Mouse (Mus musculus): ENCODE data around the gene Ptpn14. TPM values are rescaled to one million over a fixed set of nuclear protein-coding genes. Genes with fewer than 3 reads are reported as not detected.
A peak's percentile ranks its signal among the peaks of the same experiment; 100 is the strongest.

The Ptpn14 gene
- total RNA-seq, 2 experiments from 2014 or later: 10.6 to 12.7 TPM

- DNase-seq (ENCODE audit: low spot score in 2 of 2): no peak
Measured at GRCm38 (mm10) chr1:189715915-189716797, 11.9 kb upstream of the Ptpn14 start.

DNA sequence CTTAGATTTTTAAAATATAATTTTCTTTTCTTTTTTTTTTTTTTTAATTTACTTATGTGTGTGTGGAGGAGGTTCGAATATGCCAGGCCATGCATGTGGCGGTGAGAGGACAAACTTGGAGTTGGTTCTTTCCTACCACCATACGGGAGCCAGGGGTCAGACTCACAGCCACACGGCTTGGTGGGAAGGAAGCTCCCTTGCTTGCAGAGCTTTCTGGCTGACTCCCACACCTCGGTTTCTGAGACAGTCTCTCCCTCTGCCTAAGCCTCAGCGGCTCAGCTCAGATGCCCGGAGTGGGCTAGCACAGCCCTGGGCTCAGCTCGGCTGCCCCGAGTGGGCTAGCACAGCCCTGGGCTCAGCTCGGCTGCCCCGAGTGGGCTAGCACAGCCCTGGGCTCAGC lies 10.5 kb upstream of the Ptpn14 start:
- no peak for DNase-seq (ENCODE audit: low spot score in 2 of 2)
- intact Hi-C loops (cut with DNase I): no loop called here

More at GRCm38 (mm10) chr1:189715915-189716797, 11.9 kb upstream of the Ptpn14 start:
- intact Hi-C loops (cut with DNase I): no loop called here

- intact Hi-C loops (cut with DNase I): no loop called here
Measured at GRCm38 (mm10) chr1:189718600-189718999, 9.5 kb upstream of the Ptpn14 start.

DNA sequence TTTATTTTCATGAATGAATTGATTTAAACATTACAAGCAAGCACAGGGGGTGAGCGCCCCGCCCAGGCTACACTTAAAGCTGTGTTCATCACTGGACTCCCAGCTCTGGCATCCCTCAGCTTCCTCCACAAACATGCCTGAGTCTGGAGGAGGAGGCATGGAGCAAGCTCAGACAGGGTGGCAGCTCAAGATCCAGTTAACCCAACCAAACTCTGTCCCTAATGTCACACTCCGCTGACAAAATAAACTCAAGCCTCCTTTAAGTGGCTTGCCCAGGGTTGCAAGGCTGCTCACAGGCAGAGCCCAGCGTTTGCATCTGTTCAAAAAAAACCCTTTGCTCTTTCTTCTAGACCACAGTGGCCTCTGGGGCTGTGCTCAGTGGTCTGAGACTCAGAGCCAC lies 1.9 kb upstream of the Ptpn14 start:
- intact Hi-C loops (cut with DNase I): no loop called here

More at GRCm38 (mm10) chr1:189718600-189718999, 9.5 kb upstream of the Ptpn14 start:
- no peak for DNase-seq (ENCODE audit: low spot score in 2 of 2)

GRCm38 (mm10) chr1:189727346-189727883 lies 653 bp upstream of the Ptpn14 start:
- intact Hi-C loops (cut with DNase I): no loop called here
- no peak for DNase-seq (ENCODE audit: low spot score in 2 of 2)

More for the DNA sequence above, 1.9 kb upstream of the Ptpn14 start:
- no peak for DNase-seq (ENCODE audit: low spot score in 2 of 2)

GRCm38 (mm10) chr1:189728784-189729115 lies 682 bp downstream of the Ptpn14 start:
- DNase-seq (ENCODE audit: low spot score in 2 of 2): no peak
- intact Hi-C loops (cut with DNase I): no loop called here

GRCm38 (mm10) chr1:189729141-189729815 lies 1.2 kb downstream of the Ptpn14 start:
- intact Hi-C loops (cut with DNase I): no loop called here
- DNase-seq (ENCODE audit: low spot score in 2 of 2): no peak

DNA sequence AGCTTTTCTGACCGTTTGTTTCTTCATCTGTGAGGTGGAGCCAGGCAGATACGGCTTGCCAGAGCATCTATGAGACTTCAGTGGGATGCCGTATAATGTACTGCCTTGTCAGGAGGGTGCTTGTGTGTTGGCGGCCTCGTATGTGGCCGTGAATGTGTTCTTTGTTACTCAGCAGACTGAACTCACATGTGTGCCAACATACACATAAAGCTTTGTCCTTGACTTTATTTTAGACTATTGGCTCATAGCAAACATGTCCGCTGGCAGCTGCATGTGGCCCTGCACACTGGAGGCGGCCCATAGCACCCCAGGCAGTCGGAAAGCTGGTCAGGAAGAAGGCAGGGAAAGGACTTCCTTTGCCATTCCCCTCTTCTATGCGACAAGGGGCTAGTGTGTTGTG lies 3.6 kb downstream of the Ptpn14 start:
- intact Hi-C loops (cut with DNase I): no loop called here

GRCm38 (mm10) chr1:189732156-189732555 lies 4.1 kb downstream of the Ptpn14 start:
- DNase-seq (ENCODE audit: low spot score in 2 of 2): no peak
- intact Hi-C loops (cut with DNase I): no loop called here

More for the DNA sequence above, 3.6 kb downstream of the Ptpn14 start:
- DNase-seq (ENCODE audit: low spot score in 2 of 2): peak in 1 of 2 experiments; percentile 6

- intact Hi-C loops (cut with DNase I): no loop called here
Measured at GRCm38 (mm10) chr1:189740075-189740474, 12.0 kb downstream of the Ptpn14 start.

GRCm38 (mm10) chr1:189742041-189742440 lies 14.0 kb downstream of the Ptpn14 start:
- intact Hi-C loops (cut with DNase I): no loop called here
- DNase-seq (ENCODE audit: low spot score in 2 of 2): no peak

More at GRCm38 (mm10) chr1:189740075-189740474, 12.0 kb downstream of the Ptpn14 start:
- no peak for DNase-seq (ENCODE audit: low spot score in 2 of 2)

DNA sequence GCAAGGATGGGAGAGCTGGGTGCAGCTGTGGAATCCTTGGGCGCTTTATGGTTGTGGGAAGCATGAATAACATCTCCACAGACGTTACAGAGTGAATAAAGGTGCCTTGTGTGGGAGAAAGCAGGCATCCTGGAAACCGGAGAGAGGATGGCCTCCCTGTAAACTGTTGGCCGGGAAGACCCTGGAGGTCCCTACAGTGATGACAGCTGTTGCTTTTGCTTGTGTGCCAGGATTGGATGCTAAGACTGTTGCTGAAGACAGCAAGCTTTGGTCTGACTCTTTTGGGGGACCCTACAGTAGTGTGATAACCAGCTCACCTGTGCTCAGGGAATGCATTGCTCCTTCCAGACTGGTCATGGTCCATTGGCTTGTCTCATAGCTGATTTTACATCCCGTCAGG lies 15.1 kb downstream of the Ptpn14 start:
- intact Hi-C loops (cut with DNase I): no loop called here
- DNase-seq (ENCODE audit: low spot score in 2 of 2): no peak

- no peak for DNase-seq (ENCODE audit: low spot score in 2 of 2)
- intact Hi-C loops (cut with DNase I): no loop called here
Measured at GRCm38 (mm10) chr1:189744914-189745710, 17.0 kb downstream of the Ptpn14 start.

GRCm38 (mm10) chr1:189746520-189746919 lies 18.5 kb downstream of the Ptpn14 start:
- DNase-seq (ENCODE audit: low spot score in 2 of 2): no peak
- intact Hi-C loops (cut with DNase I): no loop called here

DNA sequence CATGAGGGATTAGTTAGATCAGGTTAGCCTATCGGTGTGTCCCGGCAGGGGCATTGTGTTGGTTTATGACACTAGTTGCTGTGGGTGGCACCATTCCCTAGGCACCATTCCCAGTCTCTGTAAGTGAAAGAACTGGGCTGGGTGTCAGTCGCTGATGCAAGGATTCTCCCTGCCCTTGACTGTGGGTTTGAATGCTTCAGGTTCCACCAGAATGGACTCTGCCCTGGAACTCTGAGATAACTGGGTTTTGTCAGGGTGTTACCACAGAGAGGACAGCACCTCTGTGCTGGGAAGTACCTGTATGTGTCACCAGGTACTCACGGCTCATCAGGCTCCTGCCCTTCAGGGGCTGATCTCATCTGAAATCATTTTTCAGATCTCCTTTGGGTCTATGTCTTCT lies 21.7 kb downstream of the Ptpn14 start:
- DNase-seq (ENCODE audit: low spot score in 2 of 2): no peak
- intact Hi-C loops (cut with DNase I): no loop called here

GRCm38 (mm10) chr1:189750233-189750632 lies 22.2 kb downstream of the Ptpn14 start:
- intact Hi-C loops (cut with DNase I): no loop called here
- DNase-seq (ENCODE audit: low spot score in 2 of 2): peak in 1 of 2 experiments; percentile 45

GRCm38 (mm10) chr1:189752245-189752644 lies 24.2 kb downstream of the Ptpn14 start:
- no peak for DNase-seq (ENCODE audit: low spot score in 2 of 2)
- intact Hi-C loops (cut with DNase I): no loop called here

- DNase-seq (ENCODE audit: low spot score in 2 of 2): no peak
- intact Hi-C loops (cut with DNase I): no loop called here
Measured at GRCm38 (mm10) chr1:189755072-189755471, 27.0 kb downstream of the Ptpn14 start.

GRCm38 (mm10) chr1:189756306-189757053 lies 28.4 kb downstream of the Ptpn14 start:
- intact Hi-C loops (cut with DNase I): no loop called here
- DNase-seq (ENCODE audit: low spot score in 2 of 2): peak; percentile 18 to 36
